Mouse (Mus musculus) embryonic facial prominence, embryonic 11.5 days (tissue): Measurements from ENCODE around the gene Dcaf11. TPM values are rescaled to one million over a fixed set of nuclear protein-coding genes. Genes with fewer than 3 reads are reported as not detected.

Experiments
- ATAC-seq: fragments of 200-750 bp; cut with Nextera tagmentation; replicated peaks from 2 replicates; pipeline ENCODE4 v1.8.0; 2017; ENCODE audit warnings: low read depth; ENCODE audit not compliant: insufficient number of reproducible peaks, low FRiP score, low TSS enrichment
- DNase-seq: peaks from one replicate; pipeline ENCODE4 v3.0.0-alpha.2; 2015; ENCODE audit warnings: low spot score
- H3K27ac ChIP-seq: fragments of 300-500 bp; sonication (generic); replicated peaks from 2 replicates; pipeline ENCODE4 v1.5.1; 2014; ENCODE audit warnings: mild to moderate bottlenecking, low read depth, low read length, control low read depth
- H3K27me3 ChIP-seq: fragments of 300-500 bp; sonication (generic); 2 replicates; pipeline ENCODE4 v1.6.1; 2014; ENCODE audit warnings: mild to moderate bottlenecking, low read length, moderate library complexity, mixed read lengths; ENCODE audit not compliant: control insufficient read depth, insufficient read depth
- H3K36me3 ChIP-seq: fragments of 300-500 bp; sonication (generic); replicated peaks from 2 replicates; pipeline ENCODE4 v1.6.1; 2014; ENCODE audit warnings: low read depth, mild to moderate bottlenecking, low read length, moderate library complexity, mixed read lengths; ENCODE audit not compliant: control insufficient read depth, insufficient read depth
- H3K4me1 ChIP-seq: fragments of 300-500 bp; sonication (generic); 2 replicates; pipeline ENCODE4 v1.6.1; 2014; ENCODE audit warnings: low read length, mixed read lengths; ENCODE audit not compliant: control insufficient read depth, insufficient read depth
- H3K4me2 ChIP-seq: fragments of 300-500 bp; sonication (generic); 2 replicates; pipeline ENCODE4 v1.6.1; 2014; ENCODE audit warnings: low read depth, mild to moderate bottlenecking, control low read depth, low read length, moderate library complexity
- H3K4me3 ChIP-seq: fragments of 300-500 bp; sonication (generic); 2 replicates; pipeline ENCODE4 v1.5.1; 2014; ENCODE audit warnings: low read depth, low read length, control low read depth
- H3K9ac ChIP-seq: fragments of 300-500 bp; sonication (generic); replicated peaks from 2 replicates; pipeline ENCODE4 v1.6.1; 2014; ENCODE audit warnings: mild to moderate bottlenecking, control low read depth, low read length
- H3K9me3 ChIP-seq: fragments of 300-500 bp; sonication (generic); replicated peaks from 2 replicates; pipeline ENCODE4 v1.6.1; 2016; ENCODE audit warnings: mild to moderate bottlenecking, low read length, inconsistent platforms, mixed read lengths; ENCODE audit not compliant: control insufficient read depth
- WGBS: fragments of 180-500 bp; shearing (Covaris S2); extraction: QIAGEN DNeasy Blood & Tissue Kit; methylation state at CpG from one replicate; pipeline ENCODE4 v1.1.7; 2014; 5-methylcytosine and 5-hydroxymethylcytosine counted together
- polyA plus RNA-seq: library from polyadenylated mRNA; unstranded; fragments of >200 nt; fragmentation: Nextera tagmentation; extraction: Ambion mirVana; gene quantifications from 2 replicates; pipeline ENCODE4 v1.2.1, GENCODE M21; 2014

Gene Dcaf11
- polyA plus RNA-seq, 1 experiment from 2014 or later: 76.6 TPM

DNA sequence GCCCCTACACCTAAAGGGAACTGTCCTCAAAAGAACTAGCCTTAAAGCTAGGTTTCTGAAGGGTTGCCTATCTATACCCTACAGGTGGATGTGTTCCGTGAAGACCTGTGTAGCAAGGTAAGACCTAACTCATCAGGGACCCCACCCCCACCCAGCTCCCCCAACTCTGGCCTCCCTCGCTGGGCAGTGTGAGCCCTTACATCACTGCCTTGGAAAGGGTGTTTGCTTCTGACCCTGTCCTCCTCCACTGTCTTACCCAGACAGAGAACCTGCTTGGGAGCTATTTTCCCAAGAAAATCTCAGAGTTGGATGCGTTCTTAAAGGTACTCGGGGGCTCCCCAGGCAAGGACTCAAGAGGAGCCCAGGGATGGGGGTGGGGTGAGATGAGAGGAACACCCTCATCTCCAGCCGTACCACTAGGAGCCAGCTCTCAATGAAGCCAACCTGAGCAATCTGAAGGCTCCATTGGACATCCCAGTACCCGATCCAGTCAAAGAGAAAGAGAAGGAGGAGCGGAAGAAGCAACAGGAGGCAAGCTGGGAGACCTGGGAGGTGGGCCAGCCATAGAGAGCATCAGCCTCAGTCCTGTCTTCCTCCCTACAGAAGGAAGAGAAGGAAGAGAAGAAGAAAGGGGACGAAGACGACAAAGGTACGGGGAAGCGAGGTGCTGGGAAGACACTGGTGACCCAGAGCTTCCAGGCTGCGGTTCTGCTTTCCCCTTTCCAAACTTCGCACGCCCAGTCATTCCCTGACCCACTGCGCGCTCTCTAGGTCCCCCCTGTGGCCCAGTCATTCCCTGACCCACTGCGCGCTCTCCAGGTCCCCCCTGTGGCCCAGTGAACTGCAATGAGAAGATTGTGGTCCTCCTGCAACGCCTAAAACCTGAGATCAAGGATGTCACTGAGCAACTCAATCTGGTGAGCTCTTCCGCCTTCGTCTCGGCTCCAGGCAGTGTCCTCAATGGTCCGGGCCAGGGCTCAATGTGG, 20.0 kb downstream of the Dcaf11 start:
- Histone ChIP-seq H3K36me3 (no peaks in the 10 kb centered on the region), H3K4me2 (no peak overlapping the region), H3K4me3 (no peak overlapping the region), H3K27ac (no peak overlapping the region), H3K9me3 (no peaks in the 10 kb centered on the region), H3K4me1 (peaks cover 4% of the 10 kb centered on the region), H3K9ac (no peak overlapping the region), H3K27me3 (no peaks in the 10 kb centered on the region)
- DNase-seq (no peak), ATAC-seq (no peak)
- 86% methylated on average over 23 of the region's 23 CpGs for WGBS

DNA sequence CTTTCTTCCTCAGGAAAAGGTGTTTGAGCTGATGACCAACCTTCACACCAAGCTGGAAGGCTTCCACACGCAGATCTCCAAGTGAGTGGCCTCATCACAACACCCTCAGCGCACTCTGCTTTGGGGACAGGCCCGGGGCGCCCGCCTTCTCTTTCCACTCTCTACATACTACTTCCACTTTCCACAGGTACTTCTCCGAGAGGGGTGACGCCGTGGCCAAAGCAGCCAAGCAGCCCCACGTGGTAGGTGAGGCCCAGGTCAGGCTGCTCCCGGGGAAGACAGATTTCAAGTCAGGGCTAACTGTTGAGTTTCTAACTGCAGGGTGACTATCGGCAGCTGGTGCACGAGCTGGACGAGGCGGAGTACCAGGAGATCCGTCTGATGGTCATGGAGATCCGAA, 20.9 kb downstream of the Dcaf11 start:
- peaks cover 4% of the 10 kb centered on the region for H3K4me1 ChIP-seq
- H3K36me3 ChIP-seq: no peaks in the 10 kb centered on the region
- H3K27ac ChIP-seq: no peak overlapping the region
- H3K9ac ChIP-seq: no peak overlapping the region
- WGBS: 94% methylated on average over 16 of the region's 16 CpGs
- no peak for DNase-seq
- no peaks in the 10 kb centered on the region for H3K9me3 ChIP-seq
- no peak overlapping the region for H3K4me2 ChIP-seq
- no peak for ATAC-seq
- no peaks in the 10 kb centered on the region for H3K27me3 ChIP-seq
- H3K4me3 ChIP-seq: no peak overlapping the region

DNA sequence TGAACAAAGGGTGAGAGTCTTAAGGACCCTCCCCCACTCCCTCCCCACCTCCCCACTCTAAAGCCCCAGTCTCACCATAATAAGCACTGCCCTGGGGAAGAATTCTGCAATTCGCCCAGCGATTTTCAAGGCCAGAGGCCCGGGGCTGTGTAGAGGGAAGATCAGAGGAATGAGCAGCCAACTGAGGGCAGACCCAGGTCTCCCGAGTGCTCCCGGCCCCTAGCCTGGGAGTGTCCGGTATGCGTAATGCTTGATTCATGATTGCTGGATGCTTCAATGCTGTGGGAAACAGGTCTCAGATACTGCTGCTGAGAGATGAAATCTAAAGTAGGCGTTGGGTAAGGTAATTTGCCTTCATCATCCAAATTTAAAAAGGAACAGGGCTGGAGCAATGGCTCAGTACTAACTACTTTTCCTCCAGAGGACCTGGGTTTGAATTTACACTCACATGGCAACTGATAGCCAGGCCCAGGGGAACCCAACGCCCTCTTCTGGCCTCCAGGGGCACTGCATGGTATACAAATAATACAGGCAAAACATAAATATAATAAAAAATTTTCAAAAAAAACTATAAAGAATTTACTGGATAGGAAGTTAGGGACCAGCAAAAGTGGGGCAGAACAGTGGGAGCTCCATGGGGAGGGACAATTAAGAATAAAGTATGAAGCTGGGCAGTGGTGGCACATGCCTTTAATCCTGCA, 22.3 kb downstream of the Dcaf11 start:
- Histone ChIP-seq H3K9ac (no peak overlapping the region), H3K36me3 (no peaks in the 10 kb centered on the region; the same call in 1 of the 2 replicates), H3K27ac (no peak overlapping the region), H3K4me2 (no peak overlapping the region), H3K4me1 (peaks cover 4% of the 10 kb centered on the region), H3K9me3 (no peaks in the 10 kb centered on the region), H3K27me3 (no peaks in the 10 kb centered on the region), H3K4me3 (no peak overlapping the region)
- ATAC-seq (no peak), DNase-seq (no peak)
- WGBS: 73% methylated on average over 9 of the region's 9 CpGs

DNA sequence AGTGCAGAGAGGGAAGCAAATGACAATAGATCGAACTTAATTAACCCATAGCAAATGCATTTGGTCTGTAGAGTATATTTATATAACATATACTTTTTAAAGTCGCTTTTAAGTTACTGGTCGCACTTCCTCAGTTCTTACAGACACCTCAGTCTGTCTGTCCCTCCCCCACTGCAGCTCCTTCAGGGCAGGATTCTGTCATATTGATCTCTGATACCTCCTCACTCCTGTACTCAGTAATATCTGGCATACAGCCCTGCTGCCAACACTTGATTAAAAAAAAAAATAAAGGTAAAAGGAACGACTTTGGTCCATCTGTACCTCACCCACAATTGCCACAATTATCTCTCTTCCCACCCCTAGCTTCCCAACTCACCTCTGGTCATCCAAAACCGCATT, 24.5 kb downstream of the Dcaf11 start:
- ATAC-seq: no peak
- H3K36me3 ChIP-seq: no peaks in the 10 kb centered on the region; the same call in 1 of the 2 replicates

DNA sequence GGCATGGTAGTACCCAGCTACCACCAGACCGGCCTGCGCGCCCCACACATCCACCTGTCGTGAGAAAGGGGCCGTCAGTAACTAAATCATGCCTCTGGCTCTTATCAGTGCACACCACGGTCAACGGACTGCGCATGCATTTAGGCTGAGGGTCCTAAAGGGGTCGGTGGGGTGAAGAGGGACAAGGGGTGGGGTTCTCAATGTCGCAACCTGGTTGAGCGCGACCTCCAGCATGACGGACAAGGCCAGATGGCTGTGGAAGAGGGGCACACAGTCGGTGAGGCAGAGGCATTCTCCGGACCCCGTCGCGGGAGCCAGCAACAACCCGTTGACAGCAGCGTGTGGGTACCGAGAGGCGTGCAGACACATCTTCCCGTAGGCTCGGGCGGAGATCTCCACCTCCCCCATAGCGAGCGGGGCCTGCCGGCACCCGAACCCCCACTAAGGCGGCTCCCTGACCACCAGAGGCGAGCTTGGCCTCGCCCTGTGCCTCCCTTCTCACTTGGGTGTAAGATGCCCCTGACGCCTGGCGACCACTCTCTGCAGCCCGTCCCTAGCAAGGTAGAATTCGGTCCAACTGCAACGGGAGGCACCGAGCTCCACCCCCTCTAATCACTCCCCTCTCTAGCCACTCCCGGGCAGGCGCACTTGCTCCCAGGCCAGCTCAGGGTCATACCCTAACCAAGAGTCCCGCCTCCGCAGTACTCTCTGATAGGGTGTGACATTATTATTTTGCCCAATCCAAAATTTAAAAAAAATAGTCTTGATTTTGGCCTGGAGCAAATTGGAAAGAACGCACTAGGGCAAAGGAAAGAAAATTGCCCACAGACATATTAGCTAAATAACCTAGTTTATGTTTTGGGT, 25.1 kb downstream of the Dcaf11 start, which contains the start of gene Emc9:
TSS of gene Emc9 (minus strand) at position 601 of the 864 bp plus-strand sequence.
- Histone ChIP-seq H3K4me2 (peak within 1 kb of the TSS; percentile 89), H3K36me3 (no peaks in the 10 kb centered on the region; the same call in 1 of the 2 replicates), H3K9me3 (no peaks in the 10 kb centered on the region), H3K9ac (peak within 1 kb of the TSS; percentile 66), H3K27me3 (no peaks in the 10 kb centered on the region), H3K4me1 (no peaks in the 10 kb centered on the region; the same call in 1 of the 2 replicates), H3K4me3 (peak within 1 kb of the TSS; percentile 43), H3K27ac (0 out of 2 replicates have a peak within 1 kb of the TSS, but pooled peaks have one; percentile 8)
- peak; percentile 63; the same call in 1 of the 2 replicates for ATAC-seq
- WGBS: 2% methylated on average over 43 of the region's 43 CpGs
- peak; percentile 54 for DNase-seq

More for the DNA sequence above, 24.5 kb downstream of the Dcaf11 start:
- Histone ChIP-seq H3K9ac (no peak overlapping the region; the same call in 1 of the 2 replicates), H3K27ac (no peak overlapping the region), H3K4me3 (peak overlapping the region; percentile 43), H3K9me3 (no peaks in the 10 kb centered on the region), H3K4me2 (peak overlapping the region; percentile 89), H3K27me3 (no peaks in the 10 kb centered on the region), H3K4me1 (no peaks in the 10 kb centered on the region; the same call in 1 of the 2 replicates)
- DNase-seq: no peak
- 40% methylated on average over 5 of the region's 5 CpGs for WGBS

DNA sequence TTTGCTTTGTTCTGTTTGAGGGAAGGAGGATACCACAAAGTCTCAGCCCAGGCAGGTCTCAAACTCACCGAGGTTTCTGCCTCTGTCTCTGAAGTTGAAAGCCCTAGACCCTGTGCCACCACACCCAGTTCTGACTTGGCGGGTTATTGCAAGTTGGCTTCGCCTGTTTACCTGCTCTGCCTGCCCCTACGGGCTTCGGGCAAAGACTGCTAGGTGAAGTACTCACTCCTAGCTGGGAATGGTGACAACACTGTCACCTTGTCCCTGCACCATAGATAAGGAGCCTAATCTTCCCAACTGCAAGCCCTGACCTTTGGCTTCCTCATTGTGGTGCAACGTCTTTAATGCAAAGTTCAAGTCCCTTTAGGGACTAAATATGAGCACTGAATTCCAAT, 25.8 kb downstream of the Dcaf11 start:
- Histone ChIP-seq H3K9me3 (no peaks in the 10 kb centered on the region), H3K27ac (no peak overlapping the region), H3K36me3 (no peaks in the 10 kb centered on the region; the same call in 1 of the 2 replicates), H3K4me3 (no peak overlapping the region), H3K27me3 (no peaks in the 10 kb centered on the region), H3K4me1 (no peaks in the 10 kb centered on the region; the same call in 1 of the 2 replicates), H3K4me2 (no peak overlapping the region), H3K9ac (no peak overlapping the region)
- 62% methylated on average over 6 of the region's 6 CpGs for WGBS
- no peak for ATAC-seq
- no peak for DNase-seq

DNA sequence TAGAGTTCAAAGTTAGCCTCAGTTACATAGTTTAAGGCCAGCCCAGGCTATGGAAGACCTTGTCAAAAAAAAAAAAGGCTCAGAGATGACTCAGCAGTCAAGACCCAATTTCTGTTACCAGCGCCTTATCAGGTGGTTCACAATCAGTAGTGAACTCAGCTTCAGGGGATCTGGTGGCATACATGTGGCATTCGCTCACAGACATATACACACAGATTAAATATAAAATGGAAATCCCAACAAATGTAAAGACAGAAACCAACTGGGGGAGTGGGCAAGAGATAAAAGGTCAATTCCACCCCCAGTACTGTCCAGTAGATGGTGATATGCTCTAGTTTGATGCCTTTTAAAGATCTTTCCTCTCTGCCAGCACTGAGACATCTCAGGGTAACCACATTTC, 26.3 kb downstream of the Dcaf11 start:
- H3K27me3 ChIP-seq: no peaks in the 10 kb centered on the region
- no peak overlapping the region for H3K27ac ChIP-seq
- no peak overlapping the region for H3K9ac ChIP-seq
- H3K36me3 ChIP-seq: no peaks in the 10 kb centered on the region; the same call in 1 of the 2 replicates
- DNase-seq (no peak), ATAC-seq (no peak)
- H3K9me3 ChIP-seq: no peaks in the 10 kb centered on the region
- no peaks in the 10 kb centered on the region; the same call in 1 of the 2 replicates for H3K4me1 ChIP-seq
- 89% methylated on average over 2 of the region's 2 CpGs for WGBS
- H3K4me3 ChIP-seq: no peak overlapping the region
- no peak overlapping the region for H3K4me2 ChIP-seq
